Mouse (Mus musculus) midbrain, embryonic 13.5 days (tissue): ENCODE measurements around the gene Rfx2. TPM values are rescaled to one million over a fixed set of nuclear protein-coding genes. Genes with fewer than 3 reads are reported as not detected.

Experiments used
- ATAC-seq: fragments of 200-750 bp; cut with Nextera tagmentation; 2 replicates; pipeline ENCODE4 v1.8.0; 2017; ENCODE audit warnings: mild to moderate bottlenecking, moderate TSS enrichment, moderate library complexity
- H3K27ac ChIP-seq: fragments of 300-500 bp; sonication (generic); 2 replicates; pipeline ENCODE4 v1.5.1; 2015; ENCODE audit warnings: inconsistent platforms, mild to moderate bottlenecking, moderate library complexity
- H3K27me3 ChIP-seq: fragments of 300-500 bp; sonication (generic); 2 replicates; pipeline ENCODE4 v1.6.1; 2015; ENCODE audit warnings: mild to moderate bottlenecking, inconsistent platforms
- H3K36me3 ChIP-seq: fragments of 300-500 bp; sonication (generic); 2 replicates; pipeline ENCODE4 v1.6.1; 2015; ENCODE audit warnings: mild to moderate bottlenecking, inconsistent platforms
- H3K4me1 ChIP-seq: fragments of 300-500 bp; sonication (generic); replicated peaks from 2 replicates; pipeline ENCODE4 v1.6.1; 2015; ENCODE audit warnings: inconsistent platforms
- H3K4me2 ChIP-seq: fragments of 300-500 bp; sonication (generic); replicated peaks from 2 replicates; pipeline ENCODE4 v1.6.1; 2015; ENCODE audit warnings: moderate library complexity, mild to moderate bottlenecking, inconsistent platforms
- H3K4me3 ChIP-seq: fragments of 300-500 bp; sonication (generic); replicated peaks from 2 replicates; pipeline ENCODE4 v1.5.1; 2015; ENCODE audit warnings: mild to moderate bottlenecking, inconsistent platforms
- H3K9ac ChIP-seq: fragments of 300-500 bp; sonication (generic); replicated peaks from 2 replicates; pipeline ENCODE4 v1.6.1; 2015; ENCODE audit warnings: mild to moderate bottlenecking, inconsistent platforms
- H3K9me3 ChIP-seq: fragments of 300-500 bp; sonication (generic); 2 replicates; pipeline ENCODE4 v1.6.1; 2016; ENCODE audit warnings: mild to moderate bottlenecking, inconsistent platforms
- WGBS: fragments of 180-500 bp; shearing (Covaris S2); methylation state at CpG from one replicate; pipeline ENCODE4 v1.1.7; 2015; 5-methylcytosine and 5-hydroxymethylcytosine counted together
- polyA plus RNA-seq: library from polyadenylated mRNA; unstranded; fragments of >200 nt; fragmentation: Nextera tagmentation; extraction: Ambion mirVana; gene quantifications from 2 replicates; pipeline ENCODE4 v1.2.1, GENCODE M21; 2015

Gene Rfx2
- polyA plus RNA-seq: 4.0 and 6.3 TPM in 2 replicates

GRCm38 (mm10) chr17:56830411-56831110 is at the start of gene Rfx2:
TSS of gene Rfx2 (minus strand) at chr17:56831013.
- Histone ChIP-seq H3K9ac (peak within 1 kb of the TSS; percentile 58), H3K27me3 (peaks cover 23% of the 10 kb centered on the region), H3K4me1 (peaks cover 22% of the 10 kb centered on the region), H3K36me3 (no peaks in the 10 kb centered on the region), H3K4me3 (peak within 1 kb of the TSS; percentile 60), H3K27ac (peak within 1 kb of the TSS; percentile 30; the same call in 1 of the 2 replicates), H3K9me3 (no peaks in the 10 kb centered on the region), H3K4me2 (peak within 1 kb of the TSS; percentile 84)
- ATAC-seq: peak; percentile 89; the same call in 1 of the 2 replicates
- WGBS: under 1% methylated on average over 52 of the region's 62 CpGs

GRCm38 (mm10) chr17:56877426-56877825 is 46.6 kb upstream of the Rfx2 start:
- H3K4me2 ChIP-seq: no peak overlapping the region
- H3K27ac ChIP-seq: no peak overlapping the region
- no peaks in the 10 kb centered on the region for H3K36me3 ChIP-seq
- H3K4me1 ChIP-seq: no peaks in the 10 kb centered on the region
- H3K9me3 ChIP-seq: no peaks in the 10 kb centered on the region
- no peak for ATAC-seq
- no peaks in the 10 kb centered on the region for H3K27me3 ChIP-seq
- 90% methylated on average over 19 of the region's 19 CpGs for WGBS
- H3K9ac ChIP-seq: no peak overlapping the region
- H3K4me3 ChIP-seq: no peak overlapping the region

- WGBS: 78% methylated on average over 8 of the region's 8 CpGs
- Histone ChIP-seq H3K9me3 (no peaks in the 10 kb centered on the region), H3K4me3 (no peak overlapping the region), H3K4me2 (no peak overlapping the region), H3K4me1 (no peaks in the 10 kb centered on the region), H3K36me3 (no peaks in the 10 kb centered on the region), H3K27me3 (no peaks in the 10 kb centered on the region), H3K9ac (no peak overlapping the region), H3K27ac (no peak overlapping the region)
- ATAC-seq: no peak
Observed at GRCm38 (mm10) chr17:56876981-56877380, 46.2 kb upstream of the Rfx2 start.

GRCm38 (mm10) chr17:56876465-56876864 is 45.7 kb upstream of the Rfx2 start:
- H3K4me1 ChIP-seq: no peaks in the 10 kb centered on the region
- H3K9ac ChIP-seq: no peak overlapping the region
- H3K4me2 ChIP-seq: no peak overlapping the region
- no peaks in the 10 kb centered on the region for H3K36me3 ChIP-seq
- no peak overlapping the region for H3K27ac ChIP-seq
- H3K27me3 ChIP-seq: no peaks in the 10 kb centered on the region
- 94% methylated on average over 3 of the region's 3 CpGs for WGBS
- no peaks in the 10 kb centered on the region for H3K9me3 ChIP-seq
- H3K4me3 ChIP-seq: no peak overlapping the region
- ATAC-seq: no peak

GRCm38 (mm10) chr17:56874936-56875651 is 44.3 kb upstream of the Rfx2 start, which contains the start of gene 1700061G19Rik:
TSS of gene 1700061G19Rik (plus strand) at chr17:56875477.
- no peak within 1 kb of the TSS for H3K4me2 ChIP-seq
- H3K27me3 ChIP-seq: no peaks in the 10 kb centered on the region
- H3K4me3 ChIP-seq: no peak within 1 kb of the TSS
- H3K27ac ChIP-seq: no peak within 1 kb of the TSS
- ATAC-seq: no peak
- H3K9me3 ChIP-seq: no peaks in the 10 kb centered on the region
- no peaks in the 10 kb centered on the region for H3K4me1 ChIP-seq
- no peak within 1 kb of the TSS for H3K9ac ChIP-seq
- 89% methylated on average over 12 of the region's 12 CpGs for WGBS
- H3K36me3 ChIP-seq: no peaks in the 10 kb centered on the region

- WGBS: 82% methylated on average over 1 of the region's 2 CpGs
- Histone ChIP-seq H3K9ac (no peak within 1 kb of the TSS), H3K4me3 (no peak within 1 kb of the TSS)
Observed at GRCm38 (mm10) chr17:56874237-56874636, 43.4 kb upstream of the Rfx2 start, which contains the start of gene Acsbg2. TSS of gene Acsbg2 (minus strand) at chr17:56874447.

GRCm38 (mm10) chr17:56872512-56872911 is 41.7 kb upstream of the Rfx2 start:
- H3K9ac ChIP-seq: no peak overlapping the region
- H3K27ac ChIP-seq: no peak overlapping the region
- no peaks in the 10 kb centered on the region for H3K4me1 ChIP-seq
- no peak overlapping the region for H3K4me2 ChIP-seq
- no peak for ATAC-seq
- no peaks in the 10 kb centered on the region for H3K36me3 ChIP-seq
- 81% methylated on average over 7 of the region's 7 CpGs for WGBS
- H3K27me3 ChIP-seq: no peaks in the 10 kb centered on the region
- no peak overlapping the region for H3K4me3 ChIP-seq
- no peaks in the 10 kb centered on the region for H3K9me3 ChIP-seq

More at GRCm38 (mm10) chr17:56874237-56874636, 43.4 kb upstream of the Rfx2 start, which contains the start of gene Acsbg2:
- Histone ChIP-seq H3K27me3 (no peaks in the 10 kb centered on the region), H3K27ac (no peak within 1 kb of the TSS), H3K4me1 (no peaks in the 10 kb centered on the region), H3K36me3 (no peaks in the 10 kb centered on the region), H3K9me3 (no peaks in the 10 kb centered on the region), H3K4me2 (no peak within 1 kb of the TSS)
- no peak for ATAC-seq

- Histone ChIP-seq H3K27me3 (no peaks in the 10 kb centered on the region), H3K4me1 (no peaks in the 10 kb centered on the region), H3K4me3 (no peak overlapping the region), H3K36me3 (no peaks in the 10 kb centered on the region), H3K4me2 (no peak overlapping the region), H3K9me3 (0 out of 2 replicates have a peak, but pooled peaks cover 3% of the 10 kb centered on the region), H3K27ac (no peak overlapping the region), H3K9ac (no peak overlapping the region)
- no peak for ATAC-seq
- WGBS: 81% methylated on average over 8 of the region's 8 CpGs
Observed at GRCm38 (mm10) chr17:56871767-56872166, 41.0 kb upstream of the Rfx2 start.

- Histone ChIP-seq H3K27me3 (no peaks in the 10 kb centered on the region), H3K36me3 (no peaks in the 10 kb centered on the region), H3K9me3 (0 out of 2 replicates have a peak, but pooled peaks cover 4% of the 10 kb centered on the region), H3K4me1 (no peaks in the 10 kb centered on the region), H3K4me3 (no peak overlapping the region), H3K27ac (no peak overlapping the region), H3K9ac (no peak overlapping the region), H3K4me2 (no peak overlapping the region)
- WGBS: 75% methylated on average over 15 of the region's 15 CpGs
- no peak for ATAC-seq
Observed at GRCm38 (mm10) chr17:56870287-56870953, 39.6 kb upstream of the Rfx2 start.

GRCm38 (mm10) chr17:56869481-56869977 is 38.7 kb upstream of the Rfx2 start:
- H3K4me1 ChIP-seq: no peaks in the 10 kb centered on the region
- H3K36me3 ChIP-seq: no peaks in the 10 kb centered on the region
- no peak overlapping the region for H3K27ac ChIP-seq
- ATAC-seq: no peak
- 0 out of 2 replicates have a peak, but pooled peaks cover 4% of the 10 kb centered on the region for H3K9me3 ChIP-seq
- no peaks in the 10 kb centered on the region for H3K27me3 ChIP-seq
- H3K4me2 ChIP-seq: no peak overlapping the region
- whole genome bisulfite sequencing: 41% methylated on average over 9 of the region's 9 CpGs
- H3K9ac ChIP-seq: no peak overlapping the region
- no peak overlapping the region for H3K4me3 ChIP-seq

GRCm38 (mm10) chr17:56866071-56866470 is 35.3 kb upstream of the Rfx2 start:
- no peak overlapping the region for H3K4me2 ChIP-seq
- H3K27ac ChIP-seq: no peak overlapping the region
- H3K27me3 ChIP-seq: no peaks in the 10 kb centered on the region
- H3K4me3 ChIP-seq: no peak overlapping the region
- H3K4me1 ChIP-seq: no peaks in the 10 kb centered on the region
- H3K9ac ChIP-seq: no peak overlapping the region
- no peaks in the 10 kb centered on the region for H3K36me3 ChIP-seq
- WGBS: 76% methylated on average over 7 of the region's 7 CpGs
- ATAC-seq: no peak
- 0 out of 2 replicates have a peak, but pooled peaks cover 4% of the 10 kb centered on the region for H3K9me3 ChIP-seq
